In genomic region chr5:150432960-150433359, GRCm38 (mm10) we compare ENCODE assay signal across 21 mouse cellular contexts.
A peak's percentile ranks its signal among the peaks of the same experiment; 100 is the strongest.
DNase-seq lines count a peak whose midpoint lies in the region; ATAC-seq and TF ChIP-seq lines count a peak whose summit lies in the region.
"Had no signal": no experiment of that assay in that cellular context is flagged by ENCODE, and none has a peak within 500 bp of the region (broad histone marks: within the 10 kb centered on the region; RNA-seq: fewer than 3 reads in every experiment).

No protein-coding gene starts in this region.

- no peak for TF ChIP-seq POLR2A in kidney, adult 2 months (IDR thresholded peaks at IDR 0.05; ENCODE audit: low read depth, low read length)
- TF ChIP-seq POLR2A in brain, embryonic 14.5 days (IDR thresholded peaks at IDR 0.05; ENCODE audit: borderline replicate concordance, extremely low read depth, insufficient read depth, insufficient read length, poor library complexity, severe bottlenecking), result no peak

- no peaks in the 10 kb centered on the region for H3K9me3 ChIP-seq in lung, embryonic 14.5 days (ENCODE audit: low read depth, low read length)
- H3K9me3 ChIP-seq: embryonic facial prominence, embryonic 12.5 days; limb, embryonic 15.5 days; neural tube, embryonic 15.5 days had no signal

- no peaks in the 10 kb centered on the region for H3K4me1 ChIP-seq in kidney, adult 2 months (ENCODE audit: control insufficient read depth, insufficient read depth, low read length)
- H3K4me1 ChIP-seq in lung, embryonic 14.5 days (ENCODE audit: insufficient read depth), result no peaks in the 10 kb centered on the region
- H3K4me1 ChIP-seq: embryonic facial prominence, embryonic 12.5 days; limb, embryonic 15.5 days; neural tube, embryonic 15.5 days had no signal

- no peak for ATAC-seq in lung, embryonic 14.5 days (ENCODE audit: insufficient read depth)
- ATAC-seq: forebrain, embryonic 16.5 days had no signal

- 0 out of 2 replicates have a peak, but pooled peaks have one; percentile 10 for TF ChIP-seq CTCF in kidney, adult 2 months (conservative IDR thresholded peaks at IDR 0.05; ENCODE audit: insufficient read depth, insufficient read length, low read depth, low read length)
- peak; percentile 45 for TF ChIP-seq CTCF in lung, embryonic 14.5 days (IDR thresholded peaks at IDR 0.05; ENCODE audit: low read depth)
- peak; percentile 31; the same call in 1 of the 2 replicates for TF ChIP-seq CTCF in brain, embryonic 14.5 days (IDR thresholded peaks at IDR 0.05; ENCODE audit: borderline replicate concordance, extremely low read depth, insufficient read depth, insufficient read length)

- H3K27me3 ChIP-seq in kidney, adult 2 months (replicated peaks; ENCODE audit: control insufficient read depth, insufficient read depth, low read length), result no peaks in the 10 kb centered on the region; the same call in 1 of the 2 replicates
- H3K27me3 ChIP-seq in lung, embryonic 14.5 days (ENCODE audit: insufficient read depth, low read length), result no peaks in the 10 kb centered on the region; the same call in 1 of the 2 replicates
- H3K27me3 ChIP-seq: embryonic facial prominence, embryonic 12.5 days; hindbrain, embryonic 12.5 days; limb, embryonic 15.5 days; neural tube, embryonic 15.5 days had no signal

- no peak overlapping the region for H3K9ac ChIP-seq in lung, embryonic 14.5 days
- H3K9ac ChIP-seq: embryonic facial prominence, embryonic 12.5 days; hindbrain, embryonic 12.5 days; limb, embryonic 15.5 days; neural tube, embryonic 15.5 days had no signal

- no peak for DNase-seq in kidney, adult 2 months
- no peak for DNase-seq in kidney, adult 9 months
- DNase-seq in lung, embryonic 14.5 days, result no peak
- DNase-seq in lung, postnatal 14 days, result no peak
- peak; percentile 6 for DNase-seq in MEL-GATA-1-ER (ENCODE audit: extremely low read depth, low read depth)
- no peak for DNase-seq in brain, embryonic 14.5 days (ENCODE audit: low read depth)
- no peak for DNase-seq in urinary bladder, postnatal 4 days (ENCODE audit: low spot score in 2 of 2)
- no peak for DNase-seq in adipocyte (ENCODE audit: low spot score)
- DNase-seq: cerebellum, adult 18-20 months; heart, postnatal 10 days; kidney, adult 11 months; kidney, postnatal 36 days; lung, postnatal 4 days; right cerebral cortex, postnatal 25 days; thymus, postnatal 4 days had no signal

- WGBS in kidney, adult 2 months, result 95% methylated on average over 2 of the region's 2 CpGs
- WGBS in lung, embryonic 14.5 days, result 96% methylated on average over 2 of the region's 2 CpGs

- H3K4me2 ChIP-seq in lung, embryonic 14.5 days, result no peak overlapping the region
- H3K4me2 ChIP-seq: embryonic facial prominence, embryonic 12.5 days; hindbrain, embryonic 12.5 days; limb, embryonic 15.5 days; neural tube, embryonic 15.5 days had no signal

- peaks cover 2% of the 10 kb centered on the region for H3K36me3 ChIP-seq in kidney, adult 2 months (ENCODE audit: control insufficient read depth, insufficient read depth, low read length)
- H3K36me3 ChIP-seq in lung, embryonic 14.5 days (ENCODE audit: insufficient read depth), result no peaks in the 10 kb centered on the region
- H3K36me3 ChIP-seq: embryonic facial prominence, embryonic 12.5 days had no signal

- H3K27ac ChIP-seq in kidney, adult 2 months (ENCODE audit: insufficient read depth, low read depth, low read length), result no peak overlapping the region
- no peak overlapping the region for H3K27ac ChIP-seq in lung, embryonic 14.5 days (ENCODE audit: low read depth)
- H3K27ac ChIP-seq: embryonic facial prominence, embryonic 12.5 days; hindbrain, embryonic 12.5 days; limb, embryonic 15.5 days; midbrain, embryonic 10.5 days; neural tube, embryonic 15.5 days had no signal

- no peak overlapping the region for H3K4me3 ChIP-seq in kidney, adult 2 months (ENCODE audit: insufficient read depth, low read depth, low read length)
- H3K4me3 ChIP-seq in lung, embryonic 14.5 days (ENCODE audit: low read depth, low read length), result no peak overlapping the region
- H3K4me3 ChIP-seq: embryonic facial prominence, embryonic 12.5 days; hindbrain, embryonic 12.5 days; limb, embryonic 15.5 days; midbrain, embryonic 10.5 days; neural tube, embryonic 15.5 days had no signal
